Mouse (Mus musculus) brain, adult 10 weeks (tissue): ENCODE data around the gene Rnase2b. TPM values are rescaled to one million over a fixed set of nuclear protein-coding genes. Genes with fewer than 3 reads are reported as not detected.

Experiments
- polyA plus RNA-seq: library from polyadenylated mRNA; stranded (reverse); fragments of 350-450 nt; fragmentation: Illumina TruSeq; extraction: RNeasy Lipid Tissue Mini Kit (QIAGEN cat#74804); gene quantifications from one replicate; pipeline ENCODE4 v1.2.3, GENCODE M21; 2015; ENCODE audit warnings: low read depth, low replicate concordance

Rnase2b gene
- polyA plus RNA-seq = not detected

GRCm38 (mm10) chr14:51161976-51162375, at the start of gene Rnase2b:
Gene Rnase2b, plus strand, starts transcription at chr14:51162260.

GRCm38 (mm10) chr14:51113916-51114560, 48.0 kb upstream of the Rnase2b start, which contains the start of gene Eddm3b:
Gene Eddm3b, plus strand, starts transcription at chr14:51114426.

DNA sequence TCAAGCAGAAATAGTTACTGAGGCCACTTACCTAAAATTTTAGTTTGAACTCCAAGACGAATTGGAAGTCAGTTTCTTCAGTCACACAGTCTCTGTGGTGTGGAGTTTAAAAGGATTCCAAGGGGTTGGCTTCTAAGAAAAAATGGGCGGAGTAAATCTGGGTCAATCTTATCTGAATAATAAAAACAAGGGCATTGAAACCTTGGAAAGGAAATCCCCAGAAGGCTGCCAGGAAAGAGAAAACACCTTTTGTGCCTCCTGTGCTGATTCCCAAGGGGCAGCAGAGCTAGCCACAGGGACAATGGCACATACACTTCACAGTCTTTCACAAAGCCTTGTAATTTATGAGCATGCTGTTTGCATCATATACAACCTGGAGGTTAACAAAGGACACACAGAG, 15.4 kb upstream of the Rnase2b start, which contains the start of gene Rnase1:
Rnase1 (minus strand) TSS at position 101 of the 400 bp plus-strand sequence.

DNA sequence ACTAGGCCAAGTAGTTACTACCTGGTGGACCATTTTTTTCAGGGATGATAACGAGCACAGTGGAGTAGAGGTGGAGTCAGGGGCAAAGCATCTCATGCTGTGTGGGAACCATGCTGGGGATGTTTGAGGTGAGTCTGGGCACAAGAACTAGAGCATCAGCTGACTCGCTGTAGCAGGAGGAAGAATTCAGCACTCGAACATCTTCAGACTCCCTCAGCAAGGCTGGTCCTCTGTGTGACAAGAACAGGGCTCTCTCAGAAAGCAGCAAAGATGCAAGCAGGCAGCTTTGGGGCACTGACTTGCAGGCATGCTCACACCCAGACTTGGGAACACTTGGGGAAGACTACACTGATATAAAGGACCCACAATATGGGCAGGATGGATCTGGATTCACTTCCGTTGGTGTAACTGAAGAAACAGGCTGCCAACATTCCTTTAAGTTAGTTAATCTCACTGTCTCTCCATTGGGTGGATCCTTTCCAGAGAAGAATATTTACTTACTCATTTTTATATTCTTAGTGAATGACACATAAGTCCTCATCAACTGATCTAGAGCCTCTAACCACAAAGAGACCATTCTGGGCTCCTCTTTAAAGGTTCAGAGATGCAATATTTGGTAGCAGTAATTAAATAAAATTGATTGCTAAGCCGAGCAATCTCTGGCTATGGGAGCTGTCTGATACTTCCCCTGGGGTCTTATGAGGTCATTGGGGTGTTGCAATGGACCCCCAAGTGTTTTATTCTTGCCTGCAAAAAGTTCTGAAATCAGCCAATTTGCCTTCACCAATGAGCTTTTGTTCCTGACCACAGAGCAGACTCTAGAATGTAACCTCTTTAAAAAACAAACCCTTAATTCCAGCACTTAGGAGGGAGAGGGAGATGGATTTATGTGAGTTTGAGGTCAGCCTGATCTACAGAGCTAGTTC, 37.3 kb downstream of the Rnase2b start, which contains the start of gene Ang2:
Ang2 (minus strand) TSS at position 51 of the 926 bp plus-strand sequence.

GRCm38 (mm10) chr14:51203115-51203514, 41.1 kb downstream of the Rnase2b start, which contains the start of gene Ear14:
Gene Ear14, plus strand, starts transcription at chr14:51203391.

Other genes starting within 250 kb of the Rnase2b start
- 56.7 TPM for gene Osgep, start 237.4 kb upstream of the Rnase2b start, polyA plus RNA-seq
- gene Apex1, start 237.3 kb upstream of the Rnase2b start, polyA plus RNA-seq = 67.7 TPM
- 131 TPM for gene Pip4p1, start 231.4 kb upstream of the Rnase2b start, polyA plus RNA-seq
- gene Pnp, start 231.2 kb upstream of the Rnase2b start, polyA plus RNA-seq = 18.9 TPM
- gene Gm49342, start 217.7 kb upstream of the Rnase2b start, polyA plus RNA-seq = 29.9 TPM
- gene Pnp2, start 206.3 kb upstream of the Rnase2b start, polyA plus RNA-seq = 1.4 TPM
- gene Rnase10, start 154.5 kb upstream of the Rnase2b start, polyA plus RNA-seq = not detected
- not detected for gene Rnase9, start 120.4 kb upstream of the Rnase2b start, polyA plus RNA-seq
- not detected for gene Rnase11, start 112.1 kb upstream of the Rnase2b start, polyA plus RNA-seq
- gene Rnase12, start 104.6 kb upstream of the Rnase2b start, polyA plus RNA-seq = not detected
- gene Olfr750, start 87.8 kb upstream of the Rnase2b start, polyA plus RNA-seq = not detected
- gene Rnase4, start 71.2 kb upstream of the Rnase2b start, polyA plus RNA-seq = 36.0 TPM
- gene Ang, start 71.1 kb upstream of the Rnase2b start, polyA plus RNA-seq = 4.3 TPM
- gene Eddm3b, start 47.8 kb upstream of the Rnase2b start, polyA plus RNA-seq = not detected
- 1.1 TPM for gene Rnase6, start 38.4 kb upstream of the Rnase2b start, polyA plus RNA-seq
- not detected for gene Rnase1, start 15.5 kb upstream of the Rnase2b start, polyA plus RNA-seq
- gene Ang2, start 36.9 kb downstream of the Rnase2b start, polyA plus RNA-seq = not detected
- gene Ear14, start 41.1 kb downstream of the Rnase2b start, polyA plus RNA-seq = not detected
- not detected for gene Rnase2a, start 93.9 kb downstream of the Rnase2b start, polyA plus RNA-seq
- not detected for gene Gm7247, start 199.5 kb downstream of the Rnase2b start, polyA plus RNA-seq
- not detected for gene Vmn2r88, start 248.6 kb downstream of the Rnase2b start, polyA plus RNA-seq